Mouse (Mus musculus) limb, embryonic 15.5 days (tissue): ENCODE data around the gene Reg3g. TPM values are rescaled to one million over a fixed set of nuclear protein-coding genes. Genes with fewer than 3 reads are reported as not detected.

Experiments
- ATAC-seq: fragments of 200-750 bp; cut with Nextera tagmentation; 2 replicates; pipeline ENCODE4 v1.8.0; 2017; ENCODE audit warnings: low read depth, moderate TSS enrichment; ENCODE audit not compliant: insufficient number of reproducible peaks, low FRiP score, low TSS enrichment
- H3K27ac ChIP-seq: fragments of 300-500 bp; sonication (generic); 2 replicates; pipeline ENCODE4 v1.5.1; 2015; ENCODE audit warnings: moderate library complexity, mild to moderate bottlenecking, inconsistent platforms
- H3K27me3 ChIP-seq: fragments of 300-500 bp; sonication (generic); 2 replicates; pipeline ENCODE4 v1.6.1; 2015; ENCODE audit warnings: inconsistent platforms
- H3K36me3 ChIP-seq: fragments of 300-500 bp; sonication (generic); 2 replicates; pipeline ENCODE4 v1.6.1; 2015; ENCODE audit warnings: inconsistent platforms
- H3K4me1 ChIP-seq: fragments of 300-500 bp; sonication (generic); 2 replicates; pipeline ENCODE4 v1.6.1; 2015; ENCODE audit warnings: inconsistent platforms
- H3K4me2 ChIP-seq: fragments of 300-500 bp; sonication (generic); 2 replicates; pipeline ENCODE4 v1.6.1; 2015; ENCODE audit warnings: mild to moderate bottlenecking, inconsistent platforms
- H3K4me3 ChIP-seq: fragments of 300-500 bp; sonication (generic); 2 replicates; pipeline ENCODE4 v1.5.1; 2015; ENCODE audit warnings: mild to moderate bottlenecking, inconsistent platforms
- H3K9ac ChIP-seq: fragments of 300-500 bp; sonication (generic); 2 replicates; pipeline ENCODE4 v1.6.1; 2015; ENCODE audit warnings: inconsistent platforms
- H3K9me3 ChIP-seq: fragments of 300-500 bp; sonication (generic); 2 replicates; pipeline ENCODE4 v1.6.1; 2016; ENCODE audit warnings: inconsistent platforms
- WGBS: fragments of 180-500 bp; shearing (Covaris S2); methylation state at CpG from one replicate; pipeline ENCODE4 v1.1.7; 2015; 5-methylcytosine and 5-hydroxymethylcytosine counted together
- polyA plus RNA-seq: library from polyadenylated mRNA; unstranded; fragments of >200 nt; fragmentation: Nextera tagmentation; extraction: Ambion mirVana; gene quantifications from 2 replicates; pipeline ENCODE4 v1.2.1, GENCODE M21; 2015

Reg3g gene
- polyA plus RNA-seq: not detected in 2 replicates

- H3K36me3 ChIP-seq: no peaks in the 10 kb centered on the region
- no peak for ATAC-seq
- no peak within 1 kb of the TSS for H3K9ac ChIP-seq
- H3K4me2 ChIP-seq: no peak within 1 kb of the TSS
- 76% methylated on average over 2 of the region's 2 CpGs for WGBS
- H3K4me1 ChIP-seq: no peaks in the 10 kb centered on the region
- no peaks in the 10 kb centered on the region for H3K9me3 ChIP-seq
- H3K4me3 ChIP-seq: no peak within 1 kb of the TSS
- H3K27ac ChIP-seq: no peak within 1 kb of the TSS
- H3K27me3 ChIP-seq: no peaks in the 10 kb centered on the region
Observed at GRCm38 (mm10) chr6:78468772-78469171, at the start of gene Reg3g. TSS of gene Reg3g (minus strand) at chr6:78468872.

- WGBS: 67% methylated on average over 3 of the region's 3 CpGs
- H3K9me3 ChIP-seq: no peaks in the 10 kb centered on the region
- H3K27ac ChIP-seq: no peak overlapping the region
- no peaks in the 10 kb centered on the region for H3K4me1 ChIP-seq
- no peak overlapping the region for H3K4me2 ChIP-seq
- no peaks in the 10 kb centered on the region for H3K27me3 ChIP-seq
- ATAC-seq: no peak
- no peaks in the 10 kb centered on the region for H3K36me3 ChIP-seq
- H3K4me3 ChIP-seq: no peak overlapping the region
- H3K9ac ChIP-seq: no peak overlapping the region
Observed at GRCm38 (mm10) chr6:78515777-78516446, 47.2 kb upstream of the Reg3g start.

- H3K4me3 ChIP-seq: no peak overlapping the region
- H3K36me3 ChIP-seq: no peaks in the 10 kb centered on the region
- no peaks in the 10 kb centered on the region for H3K9me3 ChIP-seq
- H3K4me2 ChIP-seq: no peak overlapping the region
- H3K4me1 ChIP-seq: no peaks in the 10 kb centered on the region
- no peaks in the 10 kb centered on the region for H3K27me3 ChIP-seq
- WGBS: 0% methylated on average over 3 of the region's 3 CpGs
- 0 out of 2 replicates have a peak, but pooled peaks have one; percentile 48 for ATAC-seq
- H3K27ac ChIP-seq: no peak overlapping the region
- H3K9ac ChIP-seq: no peak overlapping the region
Observed at GRCm38 (mm10) chr6:78512833-78513232, 44.2 kb upstream of the Reg3g start.

- Histone ChIP-seq H3K27ac (no peak overlapping the region), H3K27me3 (no peaks in the 10 kb centered on the region), H3K9me3 (no peaks in the 10 kb centered on the region), H3K4me2 (no peak overlapping the region), H3K4me1 (no peaks in the 10 kb centered on the region), H3K9ac (no peak overlapping the region), H3K36me3 (no peaks in the 10 kb centered on the region), H3K4me3 (no peak overlapping the region)
- WGBS: 55% methylated on average over 3 of the region's 3 CpGs
- ATAC-seq: no peak
Observed at GRCm38 (mm10) chr6:78510173-78510900, 41.7 kb upstream of the Reg3g start.

GRCm38 (mm10) chr6:78505745-78506144 lies 37.1 kb upstream of the Reg3g start:
- H3K4me2 ChIP-seq: no peak overlapping the region
- H3K27me3 ChIP-seq: no peaks in the 10 kb centered on the region
- H3K36me3 ChIP-seq: no peaks in the 10 kb centered on the region
- no peak overlapping the region for H3K4me3 ChIP-seq
- no peak for ATAC-seq
- no peaks in the 10 kb centered on the region for H3K9me3 ChIP-seq
- no peaks in the 10 kb centered on the region for H3K4me1 ChIP-seq
- H3K27ac ChIP-seq: no peak overlapping the region
- 63% methylated on average over 3 of the region's 3 CpGs for WGBS
- H3K9ac ChIP-seq: no peak overlapping the region

- WGBS: 82% methylated on average over 3 of the region's 3 CpGs
Observed at GRCm38 (mm10) chr6:78494633-78495032, 26.0 kb upstream of the Reg3g start.

GRCm38 (mm10) chr6:78469287-78469686 lies 615 bp upstream of the Reg3g start:
- no peak for ATAC-seq
- 68% methylated on average over 3 of the region's 3 CpGs for WGBS
- H3K4me2 ChIP-seq: no peak overlapping the region
- no peak overlapping the region for H3K9ac ChIP-seq
- H3K9me3 ChIP-seq: no peaks in the 10 kb centered on the region
- no peaks in the 10 kb centered on the region for H3K27me3 ChIP-seq
- no peaks in the 10 kb centered on the region for H3K36me3 ChIP-seq
- H3K4me1 ChIP-seq: no peaks in the 10 kb centered on the region
- no peak overlapping the region for H3K27ac ChIP-seq
- no peak overlapping the region for H3K4me3 ChIP-seq

More at GRCm38 (mm10) chr6:78494633-78495032, 26.0 kb upstream of the Reg3g start:
- Histone ChIP-seq H3K36me3 (no peaks in the 10 kb centered on the region), H3K27ac (no peak overlapping the region), H3K9ac (no peak overlapping the region), H3K4me3 (no peak overlapping the region), H3K4me1 (no peaks in the 10 kb centered on the region), H3K27me3 (no peaks in the 10 kb centered on the region), H3K4me2 (no peak overlapping the region), H3K9me3 (no peaks in the 10 kb centered on the region)
- ATAC-seq: no peak

- no peak for ATAC-seq
- no peaks in the 10 kb centered on the region for H3K4me1 ChIP-seq
- no peak overlapping the region for H3K9ac ChIP-seq
- no peaks in the 10 kb centered on the region for H3K9me3 ChIP-seq
- no peaks in the 10 kb centered on the region for H3K27me3 ChIP-seq
- 71% methylated on average over 2 of the region's 2 CpGs for WGBS
- H3K4me3 ChIP-seq: no peak overlapping the region
- H3K27ac ChIP-seq: no peak overlapping the region
- no peak overlapping the region for H3K4me2 ChIP-seq
- no peaks in the 10 kb centered on the region for H3K36me3 ChIP-seq
Observed at GRCm38 (mm10) chr6:78463266-78463665, 5.4 kb downstream of the Reg3g start.

- H3K4me2 ChIP-seq: no peak overlapping the region
- WGBS: 73% methylated on average over 2 of the region's 2 CpGs
- no peak for ATAC-seq
Observed at GRCm38 (mm10) chr6:78462360-78462759, 6.3 kb downstream of the Reg3g start.

GRCm38 (mm10) chr6:78460191-78460825 lies 8.4 kb downstream of the Reg3g start:
- 55% methylated on average over 3 of the region's 3 CpGs for WGBS
- no peak overlapping the region for H3K4me3 ChIP-seq
- H3K36me3 ChIP-seq: no peaks in the 10 kb centered on the region
- no peak overlapping the region for H3K4me2 ChIP-seq
- no peak for ATAC-seq
- no peak overlapping the region for H3K27ac ChIP-seq
- H3K27me3 ChIP-seq: no peaks in the 10 kb centered on the region
- no peaks in the 10 kb centered on the region for H3K9me3 ChIP-seq
- no peaks in the 10 kb centered on the region for H3K4me1 ChIP-seq
- no peak overlapping the region for H3K9ac ChIP-seq

More at GRCm38 (mm10) chr6:78462360-78462759, 6.3 kb downstream of the Reg3g start:
- Histone ChIP-seq H3K27me3 (no peaks in the 10 kb centered on the region), H3K27ac (no peak overlapping the region), H3K9ac (no peak overlapping the region), H3K4me1 (no peaks in the 10 kb centered on the region), H3K36me3 (no peaks in the 10 kb centered on the region), H3K9me3 (no peaks in the 10 kb centered on the region), H3K4me3 (no peak overlapping the region)

- Histone ChIP-seq H3K9ac (no peak overlapping the region), H3K27me3 (no peaks in the 10 kb centered on the region), H3K4me1 (no peaks in the 10 kb centered on the region), H3K4me2 (no peak overlapping the region), H3K27ac (no peak overlapping the region), H3K36me3 (no peaks in the 10 kb centered on the region), H3K4me3 (no peak overlapping the region), H3K9me3 (no peaks in the 10 kb centered on the region)
- WGBS: 90% methylated on average over 2 of the region's 2 CpGs
- no peak for ATAC-seq
Observed at GRCm38 (mm10) chr6:78452804-78453203, 15.9 kb downstream of the Reg3g start.

GRCm38 (mm10) chr6:78448409-78448808 lies 20.3 kb downstream of the Reg3g start:
- Histone ChIP-seq H3K27ac (no peak overlapping the region), H3K36me3 (no peaks in the 10 kb centered on the region), H3K4me1 (no peaks in the 10 kb centered on the region), H3K9ac (no peak overlapping the region), H3K4me3 (no peak overlapping the region), H3K4me2 (no peak overlapping the region), H3K27me3 (no peaks in the 10 kb centered on the region), H3K9me3 (no peaks in the 10 kb centered on the region)
- no peak for ATAC-seq
